11 mouse cellular contexts compared by ENCODE assay signal in the genomic region with DNA sequence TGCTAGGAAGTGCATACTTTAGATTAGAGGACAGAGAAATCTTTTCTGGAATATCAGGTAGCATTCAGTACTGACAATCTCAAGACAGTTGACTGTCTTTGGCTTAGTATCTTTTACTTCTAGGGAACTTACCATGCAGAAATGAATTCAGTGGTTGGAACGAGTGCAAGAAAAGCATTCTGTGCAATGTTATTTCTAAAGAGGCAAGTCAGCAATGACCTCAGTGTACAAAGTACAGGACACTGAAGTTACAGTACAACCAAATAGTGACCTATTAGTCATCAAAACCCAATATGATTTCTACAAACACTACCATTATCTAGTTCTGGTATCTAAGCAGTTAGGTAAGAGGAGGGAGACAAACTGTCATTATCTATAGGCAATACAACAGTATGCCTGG. TPM values are rescaled to one million over a fixed set of nuclear protein-coding genes. Genes with fewer than 3 reads are reported as not detected.
"Had no signal": no experiment of that assay in that cellular context is flagged by ENCODE, and none has a peak within 500 bp of the region (broad histone marks: within the 10 kb centered on the region; RNA-seq: fewer than 3 reads in every experiment).

No protein-coding gene starts in this region.

- H3K4me1 ChIP-seq: liver, embryonic 12.5 days had no signal

- H3K27ac ChIP-seq: hindbrain, embryonic 15.5 days; limb, embryonic 12.5 days; liver, embryonic 12.5 days; midbrain, embryonic 12.5 days; neural tube, embryonic 13.5 days had no signal

- H3K9me3 ChIP-seq: hindbrain, embryonic 15.5 days; liver, embryonic 12.5 days had no signal

- ATAC-seq: liver, embryonic 12.5 days; liver, postnatal 0 days; midbrain, embryonic 16.5 days had no signal

- H3K27me3 ChIP-seq: hindbrain, embryonic 15.5 days; limb, embryonic 12.5 days; midbrain, embryonic 12.5 days; neural tube, embryonic 13.5 days had no signal

- DNase-seq: layer of hippocampus, adult 9-11 months; liver, postnatal 0 days; right cerebral cortex, postnatal 14 days; thymus, postnatal 4 days had no signal

- H3K4me3 ChIP-seq: hindbrain, embryonic 15.5 days; limb, embryonic 12.5 days; liver, embryonic 12.5 days; midbrain, embryonic 12.5 days; neural tube, embryonic 13.5 days had no signal

- H3K36me3 ChIP-seq: hindbrain, embryonic 15.5 days; liver, embryonic 12.5 days; neural tube, embryonic 13.5 days had no signal

- H3K4me2 ChIP-seq: hindbrain, embryonic 15.5 days; limb, embryonic 12.5 days; liver, embryonic 12.5 days; midbrain, embryonic 12.5 days; neural tube, embryonic 13.5 days had no signal

- H3K9ac ChIP-seq: hindbrain, embryonic 15.5 days; limb, embryonic 12.5 days; liver, embryonic 12.5 days; liver, postnatal 0 days; midbrain, embryonic 12.5 days; neural tube, embryonic 13.5 days had no signal

RNA-seq across cellular contexts. Expression of gene Spsb4, which starts 51.1 kb away (rescaled TPM):
- total RNA-seq: megakaryocyte-erythroid progenitor cell, adult 5-6 weeks had no signal
